Mouse (Mus musculus) skeletal muscle tissue, adult 2 months (tissue): ENCODE results near the gene Kbtbd12.

Experiments
- DNase-seq: peaks from one replicate; pipeline ENCODE4 v3.0.0-alpha.2; 2012; ENCODE audit warnings: low read depth, low spot score

Gene Kbtbd12

GRCm38 (mm10) chr6:88637611-88638301, at the start of gene Kbtbd12:
Gene Kbtbd12 (minus strand): TSS chr6:88637950.
- DNase-seq, result no peak

DNA sequence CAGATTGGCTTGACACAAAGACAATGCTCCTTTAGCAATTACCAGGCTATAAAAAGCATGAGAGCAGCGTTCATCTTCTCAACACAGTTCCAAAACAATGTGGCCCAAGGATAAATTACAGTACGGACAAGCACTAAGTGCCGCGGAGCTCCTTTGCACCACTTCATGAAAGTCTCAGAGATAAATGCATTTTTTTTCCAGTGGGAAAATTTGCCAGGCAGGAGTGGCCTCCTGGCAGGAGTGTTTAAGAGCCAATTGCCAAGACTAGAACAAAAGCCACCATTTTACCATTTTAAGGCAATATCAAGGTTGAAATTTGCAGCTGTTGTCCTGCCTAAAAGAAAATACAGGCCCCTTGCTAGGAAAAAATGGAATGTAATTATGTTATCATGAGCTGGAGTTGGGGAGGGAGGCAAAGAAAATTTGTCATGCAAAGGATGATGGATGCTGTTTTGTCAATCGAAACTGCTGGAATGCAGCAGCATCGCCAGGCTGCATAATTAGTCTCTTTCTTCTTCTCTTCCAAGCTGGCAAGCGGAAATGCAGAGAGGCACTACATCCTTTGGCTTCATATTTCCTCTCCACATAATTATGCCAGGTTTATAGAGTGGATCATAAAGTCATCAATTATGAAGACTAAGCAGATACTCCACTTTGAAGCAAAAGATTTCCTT, 45.8 kb upstream of the Kbtbd12 start:
- DNase-seq, result no peak

- DNase-seq, result no peak
These were observed 43.3 kb upstream of the Kbtbd12 start for GRCm38 (mm10) chr6:88681026-88681425.

DNA sequence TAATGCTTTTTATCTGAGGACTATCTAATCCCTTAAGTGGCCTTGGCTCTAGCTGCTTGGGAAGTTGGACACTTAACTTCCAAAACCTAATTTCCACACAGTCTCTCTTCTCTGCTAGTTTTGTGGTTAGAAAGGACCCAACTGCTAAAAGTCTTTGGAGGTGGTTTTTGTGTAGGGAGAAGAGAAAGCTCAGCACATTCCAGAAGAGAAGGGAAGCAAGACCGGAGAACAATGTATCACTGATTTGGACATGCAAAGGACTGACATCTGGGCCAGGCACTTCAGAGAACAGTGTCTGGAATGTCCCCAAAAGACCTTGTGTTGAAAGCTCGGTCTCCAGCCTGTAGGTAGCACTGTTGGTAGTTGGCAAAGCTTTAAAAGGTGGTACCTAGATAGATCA, 40.0 kb upstream of the Kbtbd12 start:
- no peak for DNase-seq

DNA sequence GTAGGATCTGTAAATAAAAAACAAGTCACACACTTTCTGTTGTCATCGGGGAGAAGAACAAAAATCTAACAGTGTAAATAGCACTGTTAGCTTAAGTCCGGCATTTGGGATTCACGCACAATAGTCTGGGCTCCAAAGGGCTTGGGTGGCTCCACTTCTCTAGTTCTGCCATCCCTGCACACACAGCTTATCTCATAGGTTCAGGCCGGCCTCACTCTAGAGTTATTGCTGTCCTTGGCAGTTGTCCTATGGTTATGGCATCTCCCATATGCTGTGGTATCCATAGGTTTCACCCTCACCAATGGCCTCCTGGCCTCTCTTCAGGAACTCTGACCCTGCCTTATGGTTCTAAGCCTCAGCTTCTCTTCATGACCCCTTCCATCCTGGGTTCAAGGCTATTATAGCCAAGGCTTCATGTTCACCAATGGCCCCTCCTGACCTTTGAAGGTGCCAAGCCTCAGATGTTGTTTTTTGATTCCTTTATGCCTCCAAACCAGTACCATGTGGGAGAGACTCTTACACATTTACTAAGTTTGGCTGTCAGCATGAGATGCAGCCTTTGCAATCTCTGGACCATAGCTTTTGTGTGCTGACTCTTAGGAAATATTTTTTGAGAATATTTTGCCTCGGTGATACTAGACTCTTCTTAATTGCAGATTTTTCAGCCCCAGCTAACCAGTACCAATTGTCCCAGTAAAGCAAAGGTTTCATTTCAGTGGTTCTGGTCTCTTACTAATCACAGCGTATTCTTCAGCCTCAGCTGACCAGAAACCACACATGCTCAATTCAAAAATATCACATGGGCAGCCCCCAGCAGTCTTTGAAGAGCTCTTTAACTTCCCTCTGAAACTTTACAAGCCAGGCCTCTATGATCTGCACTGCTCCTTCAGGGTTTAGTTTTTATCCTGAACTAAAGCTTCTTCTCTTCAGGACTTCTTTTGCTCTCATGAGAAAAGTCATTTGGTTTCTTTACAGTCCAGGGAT, 39.3 kb upstream of the Kbtbd12 start:
- no peak for DNase-seq

DNA sequence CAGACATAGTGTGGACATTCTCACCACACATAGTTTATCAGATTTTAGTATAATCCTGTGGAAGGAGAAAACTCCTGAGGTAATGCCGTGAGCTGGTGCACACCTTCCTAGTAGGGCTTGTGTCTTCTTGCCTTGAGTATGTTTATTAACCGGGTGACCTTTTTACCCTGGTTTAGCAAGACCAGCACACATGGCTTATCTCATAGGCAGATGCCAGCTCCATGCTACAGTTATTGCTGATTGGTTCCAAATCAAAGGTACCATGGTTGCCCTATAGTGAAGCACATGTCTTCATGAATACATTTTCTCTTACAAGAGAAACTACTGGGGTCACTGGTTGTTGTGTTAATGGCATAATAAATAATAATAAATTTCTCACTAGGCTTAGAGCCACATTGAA, 38.1 kb upstream of the Kbtbd12 start:
- DNase-seq, result no peak

DNA sequence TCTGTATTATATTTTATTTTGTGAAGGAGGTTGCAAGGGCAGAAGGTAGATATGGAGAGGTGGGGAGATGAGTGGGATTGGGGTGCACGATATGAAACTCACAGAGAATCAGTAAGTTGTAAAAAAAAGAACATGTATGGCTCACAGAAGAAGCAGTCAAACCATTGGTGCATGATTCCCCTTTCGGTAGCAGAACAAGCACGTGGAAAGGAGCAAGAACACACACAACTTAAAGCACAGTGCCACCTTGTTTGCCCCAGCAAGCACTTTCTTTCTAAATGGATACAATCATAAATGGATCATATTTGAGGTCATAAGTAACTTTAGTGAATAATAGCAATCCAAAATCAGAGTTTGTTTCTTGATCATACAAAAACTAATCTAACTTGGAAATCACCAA, 24.5 kb upstream of the Kbtbd12 start:
- no peak for DNase-seq

DNA sequence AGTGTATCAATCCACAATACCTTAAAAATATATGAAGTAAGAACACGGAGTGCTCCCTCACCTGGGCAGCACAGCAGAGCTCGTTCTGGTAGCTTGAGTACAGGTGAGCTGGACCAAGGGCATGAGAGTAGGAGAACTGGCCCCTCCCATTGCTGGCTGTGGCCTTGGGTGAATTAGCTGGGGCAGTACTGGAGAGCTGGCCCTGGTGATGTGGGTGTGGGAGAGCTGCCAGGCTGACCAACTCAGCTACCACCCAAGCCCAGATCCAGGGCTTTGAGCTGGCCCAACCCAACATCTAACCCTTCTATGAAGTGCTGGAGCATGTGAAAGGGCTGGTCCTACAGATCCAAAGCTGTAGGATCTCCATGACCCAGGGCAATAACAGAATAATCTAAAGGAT, 23.9 kb upstream of the Kbtbd12 start:
- DNase-seq, result no peak

DNA sequence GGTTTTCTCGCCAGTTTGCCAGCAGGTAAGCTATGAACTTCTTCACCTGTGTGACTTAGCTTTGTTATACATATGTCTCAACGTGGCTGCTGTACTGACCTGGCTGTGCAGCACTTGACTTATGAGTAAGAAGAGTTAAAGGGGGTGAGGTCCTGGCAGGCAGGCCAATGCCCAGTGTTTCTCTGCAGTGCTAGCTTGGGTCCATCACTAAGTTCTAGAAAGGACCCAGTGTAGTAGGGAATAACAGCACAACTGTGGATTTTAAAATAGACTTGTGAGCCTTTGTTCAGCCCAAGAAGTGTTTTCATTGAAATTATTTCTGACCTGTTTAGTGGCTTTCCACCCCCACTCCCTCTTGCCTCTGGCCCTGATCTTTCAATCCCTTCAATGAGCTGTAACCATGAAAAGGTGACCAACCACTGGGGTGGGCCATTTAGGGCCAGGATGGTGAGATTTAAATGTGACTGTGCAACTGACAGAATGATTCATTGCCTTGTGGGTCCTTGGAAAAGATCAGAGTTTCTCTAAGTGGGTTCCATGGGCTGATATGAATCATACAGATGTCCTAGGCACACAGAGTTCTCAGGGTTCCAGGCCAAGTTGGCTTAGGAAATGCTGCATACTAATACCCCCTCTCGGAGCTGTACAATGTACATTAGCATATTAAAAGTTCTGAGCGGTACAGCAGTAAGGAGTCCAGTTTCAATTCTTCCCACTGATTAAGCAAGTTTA, 10.0 kb upstream of the Kbtbd12 start:
- DNase-seq, result no peak

- DNase-seq, result no peak
These were observed 7.0 kb upstream of the Kbtbd12 start for GRCm38 (mm10) chr6:88644786-88645185.

GRCm38 (mm10) chr6:88641346-88641920, 3.7 kb upstream of the Kbtbd12 start:
- DNase-seq, result no peak

DNA sequence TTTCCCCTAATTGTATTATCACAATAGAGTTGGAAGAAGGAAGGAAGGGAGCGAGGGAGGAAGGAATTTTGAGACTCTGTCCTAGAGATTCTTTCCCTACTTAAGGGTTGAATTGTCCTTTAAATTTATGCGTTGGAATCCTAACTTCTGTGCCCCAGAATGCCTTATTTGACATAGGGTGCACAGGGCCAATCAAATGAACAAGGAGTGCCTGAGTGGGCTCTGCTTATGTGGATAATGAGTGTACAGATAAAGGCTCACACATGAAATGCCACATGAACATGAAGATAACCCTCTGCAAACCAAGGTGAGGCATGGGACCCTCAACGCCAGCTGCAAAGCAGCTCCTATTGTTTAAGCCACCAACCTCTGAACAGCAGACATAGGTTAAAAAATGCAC, 2.6 kb upstream of the Kbtbd12 start:
- DNase-seq, result no peak

- no peak for DNase-seq
These were observed 2.2 kb upstream of the Kbtbd12 start for GRCm38 (mm10) chr6:88639921-88640320.

DNA sequence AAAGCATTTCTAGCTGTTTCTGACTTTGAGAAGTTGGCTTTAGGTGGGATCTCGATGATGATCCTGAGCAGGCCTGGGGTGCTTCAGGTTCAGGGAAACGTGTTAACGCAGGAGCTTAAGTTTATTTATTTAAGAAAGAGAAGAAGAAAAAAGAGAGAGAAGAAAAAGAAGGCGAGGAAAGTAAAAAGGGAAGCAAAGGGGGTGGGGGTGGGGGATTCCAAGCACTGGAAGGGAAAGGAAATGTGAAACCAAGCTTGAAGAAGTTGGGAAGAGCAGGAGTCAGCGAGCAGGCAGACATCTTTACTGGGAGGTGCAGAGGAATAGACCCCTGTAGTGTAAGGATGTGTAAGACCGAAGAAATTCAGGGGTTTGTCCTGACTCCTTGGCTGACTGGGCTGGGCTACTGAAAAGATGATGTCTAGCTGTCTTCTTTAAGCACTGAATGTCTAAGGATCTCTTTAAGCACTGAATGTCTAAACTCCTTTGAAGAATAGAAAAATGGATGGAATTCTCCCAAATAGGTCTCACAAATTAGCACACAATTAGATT, 1.7 kb upstream of the Kbtbd12 start:
- no peak for DNase-seq

GRCm38 (mm10) chr6:88638917-88639316, 1.2 kb upstream of the Kbtbd12 start:
- no peak for DNase-seq

GRCm38 (mm10) chr6:88635881-88636754, 1.6 kb downstream of the Kbtbd12 start:
- DNase-seq, result no peak

GRCm38 (mm10) chr6:88631293-88631692, 6.5 kb downstream of the Kbtbd12 start:
- no peak for DNase-seq

- DNase-seq, result no peak
These were observed 7.2 kb downstream of the Kbtbd12 start for GRCm38 (mm10) chr6:88630560-88630959.

GRCm38 (mm10) chr6:88629821-88630220, 7.9 kb downstream of the Kbtbd12 start:
- DNase-seq, result no peak

- DNase-seq, result peak; percentile 94
These were observed 10.4 kb downstream of the Kbtbd12 start for GRCm38 (mm10) chr6:88627317-88627811.
